Mouse (Mus musculus): Measurements from ENCODE around the gene Tacc2.
A peak's percentile ranks its signal among the peaks of the same experiment; 100 is the strongest.

The Tacc2 gene

DNA sequence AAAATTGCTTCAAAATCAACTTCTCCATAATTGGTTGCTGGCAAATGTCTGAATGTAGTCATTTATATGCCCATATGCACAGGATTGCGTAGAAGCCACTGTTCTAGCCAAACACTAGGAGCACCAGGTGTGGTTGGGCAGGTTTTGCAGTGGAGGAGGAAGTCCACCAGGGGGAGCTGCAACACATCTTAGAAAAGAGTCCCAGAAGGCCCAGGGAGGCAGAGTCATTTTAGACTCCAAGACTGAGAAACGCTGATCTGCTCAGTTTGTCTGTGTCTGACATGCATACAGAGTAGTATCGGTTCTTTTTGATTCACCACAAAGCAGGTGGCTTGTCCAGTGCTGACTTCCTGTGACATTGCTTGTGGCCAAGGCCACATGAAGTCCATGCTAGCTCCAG is 193.5 kb downstream of the Tacc2 start:
- DNase-seq (ENCODE audit: low read depth, low spot score) = peak; percentile 20

DNA sequence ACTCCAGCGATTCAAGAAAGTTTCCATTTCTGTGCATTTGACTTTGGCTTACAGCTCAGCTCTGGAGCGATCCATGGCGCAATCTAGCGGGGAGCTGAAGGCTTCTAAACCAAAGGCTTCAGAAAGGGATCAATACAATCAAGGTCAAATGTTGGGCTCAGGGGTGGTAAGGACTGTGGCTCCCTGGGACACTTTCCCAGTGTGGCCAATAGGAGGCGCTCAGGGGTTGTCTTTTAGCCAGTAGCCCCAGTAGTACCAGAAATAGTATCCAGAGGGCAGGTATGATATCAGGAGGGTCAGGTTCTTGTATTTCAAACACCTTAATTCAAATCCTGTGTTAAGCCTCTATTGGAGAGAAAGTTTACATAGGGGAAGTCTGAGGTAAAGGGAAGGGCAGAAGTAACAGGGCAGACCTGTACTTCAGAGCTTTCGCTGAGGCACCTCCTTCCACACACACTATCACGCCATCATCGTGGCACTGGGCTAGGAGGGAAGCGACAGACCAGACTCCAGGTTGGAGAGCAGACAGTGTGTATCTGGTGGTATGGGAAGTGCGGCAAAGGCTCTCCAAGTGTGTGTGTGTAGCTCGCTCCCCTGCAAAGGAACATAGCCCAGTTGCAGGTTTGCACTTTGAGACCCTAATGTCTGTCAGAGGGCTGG is 196.1 kb downstream of the Tacc2 start:
- no peak for DNase-seq (ENCODE audit: low read depth, low spot score)

DNA sequence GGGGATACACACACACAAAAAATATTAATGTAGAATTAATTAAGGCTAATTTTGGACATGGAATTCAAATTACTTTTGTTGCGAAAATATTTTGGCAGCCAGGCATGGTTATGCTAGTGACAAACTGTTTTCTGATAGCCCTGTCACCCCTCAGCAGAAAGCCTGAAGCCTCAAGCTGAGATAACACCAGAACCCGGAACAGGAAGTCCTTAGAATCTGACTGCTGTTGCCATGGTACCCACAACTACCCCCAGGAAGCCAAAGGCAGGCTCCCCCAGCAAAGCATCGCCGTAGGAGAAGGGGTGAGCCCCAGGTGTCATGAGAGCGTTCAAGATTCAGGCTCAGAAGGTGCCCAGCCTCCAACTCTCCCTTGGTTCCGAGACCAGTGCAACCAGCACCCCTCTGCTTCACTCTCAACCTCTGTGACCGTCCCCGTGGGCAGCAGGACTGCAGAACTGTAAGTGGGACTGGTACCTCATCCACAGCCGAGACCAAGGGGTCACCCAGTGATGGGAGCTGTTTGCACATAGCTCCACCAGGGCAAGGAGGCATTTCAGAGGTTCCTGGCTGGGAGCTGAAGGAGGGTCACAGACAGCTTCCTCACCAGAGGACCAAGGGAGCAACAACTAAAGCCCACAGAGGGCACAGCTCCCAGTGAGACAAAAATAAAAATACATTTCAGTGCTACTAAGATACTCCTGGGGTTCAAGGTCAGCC is 196.8 kb downstream of the Tacc2 start, which contains the start of gene Btbd16:
Gene Btbd16, plus strand, starts transcription at position 156 of the 717 bp plus-strand sequence.
- no peak for DNase-seq (ENCODE audit: low read depth, low spot score)

DNA sequence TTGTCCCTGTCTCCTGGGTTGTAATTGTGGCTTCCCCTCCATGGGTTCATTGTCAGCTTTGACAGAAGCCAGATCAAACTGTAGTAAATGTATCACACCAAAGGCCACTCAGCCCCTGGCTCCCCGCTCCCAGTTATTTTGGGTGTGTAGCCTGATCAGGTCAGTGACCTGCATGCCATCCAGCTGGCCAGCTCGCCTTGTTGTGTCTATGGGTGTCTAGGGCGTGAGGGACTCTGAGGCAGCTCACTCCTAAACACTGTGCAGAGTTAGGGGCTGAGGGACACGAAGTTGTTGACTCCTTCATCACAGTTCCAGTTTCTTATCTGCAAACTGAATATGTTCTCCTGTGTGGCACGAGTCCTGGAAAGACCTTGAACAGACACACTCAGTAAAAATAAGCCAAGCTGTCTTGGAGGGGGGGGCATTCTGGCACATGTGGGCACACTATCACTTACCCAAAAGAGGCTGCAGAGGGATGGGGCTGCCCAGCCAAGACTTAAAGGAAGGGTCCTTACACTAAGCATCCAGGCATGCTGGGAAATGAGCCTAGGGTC is 203.7 kb downstream of the Tacc2 start:
- no peak for DNase-seq (ENCODE audit: low read depth, low spot score)

DNA sequence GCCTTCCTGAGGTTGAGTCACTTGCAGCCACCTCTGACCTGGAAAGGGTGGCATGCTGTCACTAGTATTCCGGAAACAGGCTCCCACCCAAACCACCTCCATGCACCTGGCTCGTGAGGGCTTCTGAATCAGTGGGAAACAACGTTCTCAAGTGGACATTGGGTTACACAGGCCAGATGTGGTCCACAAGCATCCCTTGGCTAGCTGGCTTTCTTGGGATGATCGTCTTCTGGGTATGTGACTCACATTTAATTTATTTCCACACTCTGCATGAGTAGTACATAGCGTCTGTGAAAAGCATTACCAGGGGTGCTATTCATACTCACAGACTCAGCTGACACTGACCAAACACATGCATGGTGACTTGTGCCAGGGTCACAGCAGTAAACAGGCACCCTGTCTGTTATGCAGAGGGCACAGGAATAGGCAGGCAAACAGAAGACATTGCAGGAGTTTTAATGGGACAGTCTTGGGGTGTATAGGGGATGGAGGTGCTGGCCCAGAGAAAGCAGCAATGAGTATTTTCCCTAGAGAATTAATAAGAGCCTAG is 205.3 kb downstream of the Tacc2 start:
- DNase-seq (ENCODE audit: low read depth, low spot score) = no peak

DNA sequence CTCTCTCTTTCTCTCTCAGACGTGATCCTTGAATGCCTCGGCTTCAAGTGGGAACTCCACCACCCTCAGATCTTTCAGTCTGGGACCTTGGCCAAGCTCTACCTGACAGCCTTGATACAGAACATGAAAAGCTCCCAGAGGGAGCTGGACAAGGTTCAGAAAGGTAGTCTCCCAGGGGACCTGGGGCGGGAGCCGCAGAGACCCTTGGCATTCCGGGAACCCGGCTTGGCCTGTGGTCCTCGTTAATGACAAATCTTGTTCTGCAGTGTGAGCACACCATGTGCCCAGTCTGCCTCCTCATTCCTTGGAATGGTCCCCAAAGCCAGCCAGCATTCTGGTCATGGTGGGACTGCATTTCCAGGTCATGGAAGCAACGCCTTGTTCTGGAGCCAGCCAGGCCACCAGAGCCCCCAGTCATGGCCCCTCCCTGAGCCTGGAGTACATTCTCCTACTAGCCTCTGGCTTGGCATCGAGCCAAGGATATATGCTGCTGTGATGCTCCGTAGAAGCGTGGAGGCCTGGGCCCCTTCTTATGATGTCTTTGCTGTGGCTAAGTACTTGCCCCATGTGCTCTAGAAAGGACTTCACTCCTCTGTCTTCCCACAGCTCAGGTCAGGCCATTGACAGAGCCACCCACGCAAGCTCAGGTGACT is 208.8 kb downstream of the Tacc2 start:
- no peak for DNase-seq (ENCODE audit: low read depth, low spot score)

DNA sequence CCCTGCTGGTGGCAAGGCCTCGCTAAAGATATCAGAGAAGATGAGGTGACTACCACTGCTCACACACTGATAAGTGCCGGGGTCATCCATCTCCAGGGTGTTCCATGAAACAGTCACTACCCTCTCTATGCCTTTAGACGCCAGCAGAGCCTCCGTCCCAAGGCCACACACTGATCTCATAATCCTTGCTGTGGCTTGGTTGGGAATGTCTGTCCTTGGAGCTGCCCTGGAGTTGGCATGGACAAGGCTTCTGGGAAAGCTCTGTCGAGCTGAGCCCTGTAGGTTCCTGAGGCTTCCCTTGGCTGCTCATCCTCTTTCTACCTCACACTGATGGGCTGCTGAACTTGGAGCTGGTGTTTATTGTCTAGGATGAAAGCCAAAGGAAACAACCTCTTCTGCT is 209.5 kb downstream of the Tacc2 start:
- DNase-seq (ENCODE audit: low read depth, low spot score) = no peak

DNA sequence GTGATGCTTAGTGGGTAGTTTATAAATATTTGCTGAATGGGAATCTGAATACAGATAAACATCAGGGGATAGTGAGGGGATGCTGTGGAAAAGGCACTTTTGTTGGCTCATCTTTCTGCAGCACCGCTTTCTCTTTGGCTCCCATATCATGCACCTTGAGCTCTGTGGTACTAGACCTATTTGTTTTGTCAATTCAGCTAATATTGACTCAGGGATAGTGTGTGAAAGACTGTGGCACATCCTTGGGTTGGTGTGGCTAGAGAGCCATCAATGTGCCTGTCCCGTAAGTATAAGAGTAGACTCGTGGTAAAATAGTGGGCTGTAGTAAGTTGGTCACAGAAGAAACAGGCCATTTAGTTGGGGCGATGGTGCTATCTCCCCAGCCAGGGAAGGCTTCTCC is 210.3 kb downstream of the Tacc2 start:
- DNase-seq (ENCODE audit: low read depth, low spot score) = no peak

DNA sequence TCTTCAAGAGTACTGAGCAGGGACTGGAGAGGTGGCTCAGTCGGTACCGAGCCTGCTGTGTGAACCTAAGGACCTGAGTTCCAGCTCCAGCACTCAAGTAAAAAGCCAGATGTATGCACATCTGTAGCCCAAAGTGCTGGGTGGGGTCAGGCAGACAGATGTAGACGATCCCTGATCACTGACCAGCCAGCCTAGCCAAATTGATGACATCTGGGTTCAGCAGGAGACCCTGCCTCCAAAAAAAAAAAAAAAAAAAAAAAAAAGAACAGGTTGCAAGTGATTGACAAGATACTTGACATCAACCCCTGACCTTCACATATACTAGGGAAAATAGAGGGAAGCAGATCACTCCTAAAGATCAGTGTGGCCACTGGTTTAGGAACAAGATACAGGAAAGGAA is 211.7 kb downstream of the Tacc2 start:
- DNase-seq (ENCODE audit: low read depth, low spot score) = no peak

DNA sequence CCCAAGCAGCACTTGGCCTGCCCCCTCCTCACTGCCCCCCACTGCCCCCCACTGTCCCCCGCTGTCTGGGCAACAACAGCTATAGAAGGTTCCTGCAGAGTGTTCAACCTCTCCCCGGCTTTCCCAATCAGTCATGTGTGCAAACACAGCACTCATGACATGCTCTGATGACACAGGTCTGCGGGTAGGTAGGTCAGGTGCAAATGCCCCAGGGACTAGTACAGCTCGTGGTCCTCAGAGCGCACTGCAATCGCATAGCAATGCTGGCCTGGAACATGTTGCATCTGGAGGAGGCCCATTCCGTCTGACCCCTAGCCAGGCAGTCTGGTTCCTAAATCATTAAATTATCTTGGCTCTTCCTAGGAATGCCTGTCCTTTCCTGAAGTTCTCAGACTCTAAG is 212.2 kb downstream of the Tacc2 start:
- no peak for DNase-seq (ENCODE audit: low read depth, low spot score)

DNA sequence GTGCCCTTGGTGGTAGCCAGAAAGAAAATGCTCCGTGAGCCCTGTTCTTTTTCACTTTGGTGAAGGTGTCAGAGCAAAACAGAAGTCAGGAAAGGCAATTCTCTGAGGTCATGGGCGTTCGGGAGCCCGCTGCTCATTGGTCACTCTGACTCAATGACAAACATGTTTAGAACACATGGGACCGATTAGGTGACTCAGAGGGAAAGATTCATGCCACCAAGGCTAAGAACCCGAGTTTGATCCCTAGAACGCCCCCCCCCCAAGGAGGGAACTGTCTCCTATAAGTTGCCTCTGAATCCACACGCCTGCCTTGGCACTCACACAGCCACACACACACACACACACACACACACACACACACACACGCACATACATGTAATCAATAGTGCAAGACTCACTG is 216.4 kb downstream of the Tacc2 start:
- DNase-seq (ENCODE audit: low read depth, low spot score) = no peak

DNA sequence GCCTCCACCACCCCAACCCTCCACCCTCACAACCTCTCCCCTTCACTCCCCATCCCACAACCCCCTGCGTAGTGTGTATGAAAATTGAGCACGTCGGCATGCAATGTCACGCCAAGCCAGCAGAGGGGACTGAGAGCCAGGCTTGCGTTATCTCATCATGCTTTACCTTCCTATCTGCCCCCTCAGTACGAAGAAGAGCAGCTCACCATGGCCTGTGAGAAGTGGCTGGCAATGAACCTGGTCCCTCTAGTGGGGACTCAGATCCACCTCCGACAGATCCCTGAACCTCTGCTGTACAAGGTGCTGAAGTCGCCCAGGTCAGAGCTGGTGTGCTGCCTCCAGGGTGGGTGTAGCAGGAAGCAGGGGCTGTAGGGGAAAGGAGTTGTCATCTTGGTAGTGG is 219.5 kb downstream of the Tacc2 start:
- no peak for DNase-seq (ENCODE audit: low read depth, low spot score)

DNA sequence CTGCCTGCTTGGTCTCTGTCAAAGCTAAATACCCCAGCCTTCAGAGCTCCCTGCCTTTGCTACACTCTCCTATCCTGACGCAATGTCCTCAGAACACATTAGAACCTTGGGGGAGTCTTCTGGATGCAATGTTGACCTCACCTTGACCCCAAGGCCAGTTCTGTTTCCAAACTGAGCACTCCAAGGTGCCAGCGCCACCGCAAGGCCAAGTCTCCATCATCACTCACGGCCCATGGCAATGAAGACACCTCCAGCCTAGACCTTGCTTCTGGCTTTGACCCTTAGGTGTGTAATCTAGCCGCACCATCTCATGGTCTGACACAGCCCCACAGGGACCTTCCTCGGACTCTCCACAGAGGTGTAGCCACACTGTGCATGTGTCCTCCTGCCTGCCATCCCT is 220.3 kb downstream of the Tacc2 start:
- DNase-seq (ENCODE audit: low read depth, low spot score) = no peak

DNA sequence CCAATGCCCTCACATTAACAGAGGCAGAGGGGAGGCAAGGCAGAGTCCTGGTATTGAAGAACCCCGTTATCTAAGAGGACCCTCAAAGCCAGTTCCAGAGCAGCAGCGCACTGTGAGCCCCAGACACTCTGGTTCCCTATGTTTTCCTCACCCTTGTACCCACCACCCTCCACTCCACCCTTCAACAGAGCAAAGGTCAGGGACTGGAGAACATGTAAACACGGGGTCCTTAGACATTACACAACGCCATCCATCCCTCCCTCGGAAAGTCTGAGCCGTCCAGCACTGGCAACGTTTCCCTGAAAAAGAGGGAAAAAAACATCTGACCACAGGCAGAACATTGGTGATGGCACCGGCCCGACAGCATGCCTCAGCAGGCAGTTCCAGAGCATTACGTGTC is 222.2 kb downstream of the Tacc2 start:
- DNase-seq (ENCODE audit: low read depth, low spot score) = no peak

DNA sequence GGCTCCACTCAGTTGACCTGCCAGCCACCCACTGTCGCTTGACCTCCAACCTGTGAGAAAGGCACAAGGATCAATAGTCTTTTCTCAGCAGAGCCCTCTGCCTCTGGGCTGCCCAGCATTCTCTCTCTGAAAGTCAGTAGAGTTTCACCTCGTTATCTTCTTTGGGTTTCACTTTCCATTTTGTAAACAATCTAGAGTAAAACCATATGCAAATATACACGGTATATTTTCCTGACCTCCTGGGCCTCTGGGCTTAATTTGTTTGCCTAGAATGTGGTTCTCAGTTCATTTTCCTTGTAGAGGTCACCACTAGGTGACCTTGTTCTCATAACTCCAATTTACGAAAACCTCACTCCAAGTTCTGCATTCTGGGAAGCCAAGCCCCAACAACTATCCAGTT is 223.4 kb downstream of the Tacc2 start:
- no peak for DNase-seq (ENCODE audit: low read depth, low spot score)

DNA sequence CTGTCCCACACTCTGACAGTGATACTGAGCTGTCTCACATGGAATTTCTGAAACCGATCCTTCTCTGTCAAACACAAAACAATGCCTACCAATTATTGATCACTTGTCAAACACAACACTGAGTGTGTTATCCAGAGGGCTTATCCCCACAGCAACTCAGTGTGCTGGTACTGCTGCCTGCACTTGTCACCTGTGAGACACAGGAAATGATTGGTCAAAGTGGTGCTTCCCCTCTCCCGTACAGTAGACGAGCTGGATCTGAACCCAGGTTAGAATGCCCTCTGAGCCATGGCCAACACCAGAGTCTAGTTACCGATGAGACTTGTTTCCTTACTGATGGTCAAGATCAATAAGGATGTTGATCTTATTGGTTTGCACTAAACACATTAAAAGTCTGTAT is 224.6 kb downstream of the Tacc2 start:
- no peak for DNase-seq (ENCODE audit: low read depth, low spot score)

DNA sequence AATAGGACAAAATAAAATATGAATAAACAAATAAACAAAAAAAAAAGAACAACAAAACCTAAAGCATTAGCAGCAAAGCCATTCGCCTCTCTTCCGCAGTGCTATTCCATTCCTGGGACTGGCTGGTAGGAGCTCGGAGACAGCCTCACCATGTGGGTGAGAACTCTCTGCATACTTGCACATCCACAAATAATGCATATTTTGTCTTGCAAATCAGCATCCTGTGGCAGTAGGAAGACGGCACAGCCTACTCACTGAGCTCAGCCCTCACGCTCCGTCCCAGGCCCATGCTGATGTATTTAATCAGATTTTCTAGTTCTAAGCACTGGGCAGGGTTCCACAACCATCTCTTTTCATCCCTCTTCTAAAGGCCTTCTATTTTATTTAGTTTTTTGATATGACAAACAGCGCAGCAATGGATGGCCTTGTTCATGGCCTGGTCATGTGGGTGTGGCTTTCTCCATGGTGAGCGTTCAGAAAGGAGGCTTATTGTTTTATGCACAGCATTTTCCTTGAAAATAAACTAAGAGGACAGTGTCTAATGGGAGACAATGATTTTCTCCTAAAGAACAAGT is 226.1 kb downstream of the Tacc2 start:
- DNase-seq (ENCODE audit: low read depth, low spot score) = no peak

DNA sequence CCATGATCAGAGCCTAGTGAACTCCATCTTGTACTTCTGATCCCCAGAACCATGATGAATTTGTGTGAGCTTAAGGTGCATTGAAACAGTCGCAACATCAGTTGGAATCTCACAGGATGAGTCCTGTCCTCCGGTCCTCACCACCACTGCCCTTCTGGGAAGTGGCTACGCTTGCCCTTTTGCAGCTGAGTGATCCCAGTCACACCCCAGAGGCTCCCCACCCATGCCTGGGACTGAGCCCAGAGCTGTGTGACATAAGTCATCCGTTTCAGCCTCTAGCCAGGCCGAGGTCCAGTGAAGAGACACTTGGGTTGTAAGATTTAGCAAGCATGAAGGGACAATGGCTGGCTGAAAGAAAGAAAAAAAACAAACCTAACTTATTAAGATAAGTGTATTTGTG is 227.8 kb downstream of the Tacc2 start:
- no peak for DNase-seq (ENCODE audit: low read depth, low spot score)

DNA sequence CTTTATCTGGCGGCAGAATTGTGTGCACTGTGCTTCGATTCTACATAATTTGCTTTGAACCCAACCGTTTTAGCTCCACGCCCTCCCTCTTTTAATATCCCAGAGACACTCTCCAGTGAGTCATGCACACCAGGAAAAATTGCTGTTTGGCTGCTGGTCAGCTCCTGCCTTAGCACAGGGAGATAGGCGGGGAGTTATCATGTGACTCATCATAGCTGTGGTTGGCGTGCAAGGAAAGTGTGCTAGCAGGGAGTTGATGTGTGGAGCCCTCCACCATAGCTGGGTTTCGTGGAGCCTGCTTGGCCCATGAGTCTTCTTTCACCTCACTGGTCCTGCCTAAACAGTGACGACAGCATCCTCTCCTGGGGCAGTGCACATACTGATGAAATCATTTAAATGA is 230.5 kb downstream of the Tacc2 start:
- DNase-seq (ENCODE audit: low read depth, low spot score) = no peak

DNA sequence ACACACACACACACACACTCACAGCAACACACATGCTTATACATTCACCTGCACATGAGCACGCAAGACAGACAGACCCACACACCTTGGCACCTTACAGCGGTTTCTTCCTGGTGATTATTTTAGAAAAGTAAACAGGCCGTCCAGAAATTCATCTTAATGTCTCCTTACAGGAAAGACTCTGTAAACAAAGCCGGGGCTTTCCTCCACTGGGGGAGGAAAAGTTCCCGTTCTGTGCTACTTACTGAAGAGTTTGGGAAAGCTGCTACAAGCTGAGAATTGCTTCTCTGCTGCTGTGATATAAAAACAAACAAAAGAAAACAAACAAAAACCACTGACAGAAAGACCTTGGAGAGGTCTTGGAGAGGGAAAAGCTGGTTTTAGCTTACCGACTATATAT is 231.5 kb downstream of the Tacc2 start:
- DNase-seq (ENCODE audit: low read depth, low spot score) = no peak

DNA sequence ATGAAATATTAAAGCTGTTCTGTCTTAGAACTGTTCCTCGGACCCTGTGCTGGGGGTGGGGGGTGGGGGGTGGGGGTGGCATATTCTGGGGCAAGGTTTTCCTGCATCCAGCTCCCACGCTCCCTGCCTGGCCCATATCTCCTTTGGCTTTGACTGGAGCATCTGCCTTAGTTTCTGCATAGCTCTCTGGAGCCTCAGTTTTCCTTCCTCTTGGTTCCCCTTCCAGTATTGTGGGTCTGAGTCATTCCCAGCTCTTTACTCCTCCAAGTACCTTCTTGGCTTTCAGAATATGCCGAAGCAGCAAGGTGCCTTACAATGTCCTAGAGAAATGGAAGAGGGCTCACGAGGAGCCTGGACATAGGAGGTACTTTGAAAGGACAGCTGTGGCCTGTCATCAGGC is 233.0 kb downstream of the Tacc2 start:
- DNase-seq (ENCODE audit: low read depth, low spot score) = no peak

DNA sequence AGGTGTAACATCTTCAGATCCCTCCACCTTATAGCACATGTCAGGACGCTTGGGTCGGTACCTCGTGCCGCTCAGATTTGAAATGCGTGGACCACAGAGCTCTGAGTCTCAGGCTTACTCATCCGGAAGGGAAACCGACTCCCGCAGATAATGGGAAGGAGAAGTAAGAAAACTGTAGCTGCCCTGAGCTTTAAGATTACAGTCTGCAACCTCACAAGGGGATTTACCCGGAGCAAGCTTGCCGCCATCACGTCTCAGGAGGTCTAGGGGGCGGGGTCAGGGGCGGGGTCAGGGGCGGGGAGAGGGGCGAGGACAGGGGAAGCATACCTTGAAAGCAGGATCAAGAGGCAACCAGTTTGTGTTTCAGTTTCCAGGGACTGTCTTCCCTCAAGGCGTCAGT is 235.2 kb downstream of the Tacc2 start:
- no peak for DNase-seq (ENCODE audit: low read depth, low spot score)

Measured in c-Kit-negative CD71-positive TER-119-positive erythroid progenitor cells, embryonic 14.5 days (primary cell).